In genomic region chr9:49617216-49617615, GRCm38 (mm10) we compare ENCODE assay signal across 8 mouse cellular contexts.
DNase-seq lines count a peak whose midpoint lies in the region; ATAC-seq and TF ChIP-seq lines count a peak whose summit lies in the region.

No protein-coding gene starts in this region.

- no peak overlapping the region for H3K4me3 ChIP-seq in heart, adult 2 months
- no peak overlapping the region for H3K4me3 ChIP-seq in heart, embryonic 12.5 days
- no peak overlapping the region for H3K4me3 ChIP-seq in thymus, adult 2 months (ENCODE audit: control insufficient read depth, insufficient read depth, low read length)

- TF ChIP-seq CTCF in heart, adult 2 months (IDR thresholded peaks at IDR 0.05): peak; percentile 82
- TF ChIP-seq CTCF in thymus, adult 2 months (IDR thresholded peaks at IDR 0.05; ENCODE audit: borderline replicate concordance, control insufficient read depth, extremely low read depth, insufficient read depth, low read length, poor library complexity): no peak

- H3K9ac ChIP-seq in heart, adult 2 months (ENCODE audit: low read depth, low read length): no peak overlapping the region
- no peak overlapping the region for H3K9ac ChIP-seq in heart, embryonic 12.5 days

- TF ChIP-seq EP300 in heart, adult 2 months (IDR thresholded peaks at IDR 0.05; ENCODE audit: insufficient read depth, low read depth, low read length): no peak

- no peaks in the 10 kb centered on the region for H3K27me3 ChIP-seq in heart, adult 2 months (ENCODE audit: control insufficient read depth, insufficient read depth, low read length)
- H3K27me3 ChIP-seq in heart, embryonic 12.5 days (replicated peaks): no peaks in the 10 kb centered on the region
- no peaks in the 10 kb centered on the region for H3K27me3 ChIP-seq in thymus, adult 2 months (ENCODE audit: control insufficient read depth, insufficient read depth, low read length)

- 15% methylated on average over 3 of the region's 3 CpGs for WGBS in heart, adult 2 months
- 10% methylated on average over 3 of the region's 3 CpGs for WGBS in heart, embryonic 12.5 days
- WGBS in thymus, adult 2 months: 20% methylated on average over 3 of the region's 3 CpGs

- intact Hi-C loops in heart, adult 2 months (cut with DNase I): loop anchor here (2.0 to 5.0 kb wide), 3 partner anchors 125 to 702 kb away; no protein-coding TSS in a partner anchor

- no peaks in the 10 kb centered on the region; the same call in 1 of the 2 replicates for H3K9me3 ChIP-seq in heart, embryonic 12.5 days (replicated peaks)

- H3K36me3 ChIP-seq in heart, adult 2 months (ENCODE audit: control insufficient read depth, insufficient read depth, low read length): no peaks in the 10 kb centered on the region
- H3K36me3 ChIP-seq in heart, embryonic 12.5 days: no peaks in the 10 kb centered on the region
- no peaks in the 10 kb centered on the region for H3K36me3 ChIP-seq in thymus, adult 2 months (ENCODE audit: control insufficient read depth, insufficient read depth, low read length)

- H3K4me1 ChIP-seq in heart, adult 2 months (ENCODE audit: control insufficient read depth, insufficient read depth, low read length): no peaks in the 10 kb centered on the region; the same call in 1 of the 2 replicates
- peaks cover 8% of the 10 kb centered on the region for H3K4me1 ChIP-seq in heart, embryonic 12.5 days (replicated peaks)
- H3K4me1 ChIP-seq in thymus, adult 2 months (replicated peaks; ENCODE audit: control insufficient read depth, insufficient read depth, low read length): no peaks in the 10 kb centered on the region

- DNase-seq in heart, adult 2 months: peak in 1 of 2 experiments; percentile 7
- DNase-seq in thymus, postnatal 25 days: peak; percentile 1
- DNase-seq in thymus, adult 2 months: no peak
- DNase-seq in embryo, embryonic 10 days (ENCODE audit: low spot score): peak; percentile 69
- peak; percentile 63 for DNase-seq in left cerebral cortex, adult 11 months (ENCODE audit: low spot score)
- DNase-seq in right cerebral cortex, postnatal 4 days: peak; percentile 30
- DNase-seq in spleen, postnatal 36 days (ENCODE audit: low spot score in 2 of 2): no peak

- H3K27ac ChIP-seq in heart, adult 2 months: no peak overlapping the region
- no peak overlapping the region for H3K27ac ChIP-seq in heart, embryonic 12.5 days (ENCODE audit: poor library complexity, severe bottlenecking)
- H3K27ac ChIP-seq in thymus, adult 2 months (ENCODE audit: control insufficient read depth, insufficient read depth, low read length): no peak overlapping the region

- ATAC-seq in heart, embryonic 12.5 days (ENCODE audit: insufficient number of reproducible peaks, low FRiP score): no peak

- no peaks in the 10 kb centered on the region for H3K79me2 ChIP-seq in heart, adult 2 months (replicated peaks; ENCODE audit: control insufficient read depth, insufficient read depth, low read length)

- no peak for TF ChIP-seq POLR2A in heart, adult 2 months (IDR thresholded peaks at IDR 0.05; ENCODE audit: insufficient read depth, low read depth, low read length)
- no peak for TF ChIP-seq POLR2A in thymus, adult 2 months (IDR thresholded peaks at IDR 0.05; ENCODE audit: control insufficient read depth, extremely low read depth, insufficient read depth, low read length, poor library complexity)

- no peak overlapping the region for H3K4me2 ChIP-seq in heart, embryonic 12.5 days

Comparison
In these comparisons a context has a peak if more than half of its experiments do, and no peak if none do; other contexts are left out.
1. DNase-seq: peak in thymus, postnatal 25 days (single experiment), embryo, embryonic 10 days (single experiment), left cerebral cortex, adult 11 months (single experiment) and right cerebral cortex, postnatal 4 days (single experiment); none in thymus, adult 2 months (single experiment) and spleen, postnatal 36 days (0 of 2).